Mouse (Mus musculus): ENCODE measurements around the gene Mturn. TPM values are rescaled to one million over a fixed set of nuclear protein-coding genes. Genes with fewer than 3 reads are reported as not detected.

The Mturn gene
- polyA plus RNA-seq, 1 experiment from 2014 or later, result 8.7 TPM

DNA sequence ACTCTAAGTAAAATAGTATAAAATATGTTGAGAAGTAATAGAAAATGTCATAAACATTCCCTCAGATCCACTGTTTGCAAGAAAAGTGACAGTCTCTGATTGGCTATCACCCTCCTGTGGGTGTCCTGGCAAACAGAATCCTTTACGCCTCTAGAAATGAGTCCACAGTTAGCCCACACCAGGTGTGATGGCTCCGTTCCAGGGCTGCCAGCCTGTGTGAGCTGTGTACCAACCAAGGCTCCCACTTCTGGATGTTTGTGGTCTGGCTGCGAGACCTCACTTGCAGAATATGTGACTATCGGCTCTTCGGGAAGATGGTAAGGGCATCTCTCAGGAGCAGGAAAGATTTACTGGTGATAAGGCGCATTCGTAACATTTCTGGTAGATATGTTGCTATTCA, 67.6 kb downstream of the Mturn start:
- no peaks in the 10 kb centered on the region for H3K4me1 ChIP-seq (ENCODE audit: insufficient read depth, low read length)
- H3K9ac ChIP-seq (replicated peaks; ENCODE audit: low read length), result no peak overlapping the region
- no peak overlapping the region for H3K27ac ChIP-seq (ENCODE audit: low read length)
- no peak overlapping the region for H3K4me3 ChIP-seq (ENCODE audit: low read length)
- H3K27me3 ChIP-seq (ENCODE audit: insufficient read depth, low read length), result no peaks in the 10 kb centered on the region
- WGBS, result 94% methylated on average over 7 of the region's 7 CpGs
- no peak overlapping the region for H3K4me2 ChIP-seq (replicated peaks; ENCODE audit: low read depth, low read length)
- no peaks in the 10 kb centered on the region for H3K9me3 ChIP-seq (ENCODE audit: low read length)
- no peak for ATAC-seq (ENCODE audit: low FRiP score, low TSS enrichment)
- no peaks in the 10 kb centered on the region for H3K36me3 ChIP-seq (ENCODE audit: insufficient read depth, low read length)

DNA sequence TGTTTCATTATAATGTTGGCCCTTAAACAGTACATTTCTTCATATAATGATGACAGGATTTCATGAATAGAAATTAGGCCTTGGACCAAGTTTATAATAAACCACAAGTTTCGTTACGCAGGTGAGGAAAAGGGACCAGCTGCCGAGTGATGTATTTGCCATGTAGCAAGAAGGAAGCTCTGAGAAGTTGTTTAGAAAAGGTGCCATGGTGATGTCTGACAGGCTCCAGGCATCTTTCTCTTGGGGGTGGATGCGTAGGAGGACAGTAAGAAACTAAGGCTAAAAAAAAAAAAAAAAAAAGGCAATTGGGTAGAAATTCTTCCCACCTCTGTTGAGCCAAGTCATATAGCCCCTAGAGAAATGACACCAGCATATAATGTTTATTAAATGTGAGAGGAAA, 70.2 kb downstream of the Mturn start:
- 75% methylated on average over 4 of the region's 4 CpGs for WGBS
- H3K27me3 ChIP-seq (ENCODE audit: insufficient read depth, low read length), result no peaks in the 10 kb centered on the region
- H3K9me3 ChIP-seq (ENCODE audit: low read length), result no peaks in the 10 kb centered on the region
- no peak overlapping the region for H3K4me3 ChIP-seq (ENCODE audit: low read length)
- ATAC-seq (ENCODE audit: low FRiP score, low TSS enrichment), result no peak
- no peaks in the 10 kb centered on the region for H3K4me1 ChIP-seq (ENCODE audit: insufficient read depth, low read length)
- H3K9ac ChIP-seq (replicated peaks; ENCODE audit: low read length), result no peak overlapping the region
- no peaks in the 10 kb centered on the region for H3K36me3 ChIP-seq (ENCODE audit: insufficient read depth, low read length)
- no peak overlapping the region for H3K27ac ChIP-seq (ENCODE audit: low read length)
- no peak overlapping the region for H3K4me2 ChIP-seq (replicated peaks; ENCODE audit: low read depth, low read length)

DNA sequence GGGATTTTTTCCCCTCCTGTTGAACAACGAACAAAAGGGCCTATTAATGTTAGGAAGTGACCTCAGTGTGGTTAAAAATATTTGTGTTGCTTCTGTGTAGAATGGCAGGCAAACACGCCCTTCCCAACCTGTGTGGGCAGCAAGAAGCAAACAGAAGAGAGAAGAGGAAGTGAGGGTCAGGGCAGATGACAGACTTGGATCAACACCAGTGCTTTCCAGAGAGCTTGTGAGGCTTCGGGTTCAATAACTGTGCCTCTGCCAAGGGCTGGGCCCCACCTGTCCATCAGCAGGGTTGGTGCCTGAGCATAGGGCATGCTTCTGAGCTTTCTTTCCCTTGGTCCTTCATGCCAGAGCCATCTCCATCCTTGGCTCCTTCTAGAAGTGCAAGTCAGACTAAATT, 70.7 kb downstream of the Mturn start:
- ATAC-seq (ENCODE audit: low FRiP score, low TSS enrichment), result no peak

More for the DNA sequence above, 70.7 kb downstream of the Mturn start:
- H3K4me1 ChIP-seq (ENCODE audit: insufficient read depth, low read length), result no peaks in the 10 kb centered on the region
- no peaks in the 10 kb centered on the region for H3K9me3 ChIP-seq (ENCODE audit: low read length)
- WGBS, result 41% methylated on average over 3 of the region's 3 CpGs
- no peaks in the 10 kb centered on the region for H3K27me3 ChIP-seq (ENCODE audit: insufficient read depth, low read length)
- no peak overlapping the region for H3K4me3 ChIP-seq (ENCODE audit: low read length)
- H3K9ac ChIP-seq (replicated peaks; ENCODE audit: low read length), result no peak overlapping the region
- H3K27ac ChIP-seq (ENCODE audit: low read length), result no peak overlapping the region
- H3K4me2 ChIP-seq (replicated peaks; ENCODE audit: low read depth, low read length), result no peak overlapping the region
- H3K36me3 ChIP-seq (ENCODE audit: insufficient read depth, low read length), result no peaks in the 10 kb centered on the region

Other genes starting within 250 kb of the Mturn start
- 7.7 and 8.8 TPM in 2 replicates for gene Scrn1, start 115.1 kb upstream of the Mturn start, polyA plus RNA-seq (2015; fragmentation: Nextera tagmentation; extraction: Ambion mirVana)
- gene Plekha8, start 86.5 kb upstream of the Mturn start, polyA plus RNA-seq (2015; fragmentation: Nextera tagmentation; extraction: Ambion mirVana), result 10.4 and 10.7 TPM in 2 replicates
- 30.3 and 30.9 TPM in 2 replicates for gene Fkbp14, start 84.3 kb upstream of the Mturn start, polyA plus RNA-seq (2015; fragmentation: Nextera tagmentation; extraction: Ambion mirVana)
- gene Znrf2, start 135.3 kb downstream of the Mturn start, polyA plus RNA-seq (2015; fragmentation: Nextera tagmentation; extraction: Ambion mirVana), result 4.1 and 4.4 TPM in 2 replicates

Measured in kidney, embryonic 16.5 days (tissue).